Mouse (Mus musculus) gastrocnemius, adult 18-20 months (tissue): Measurements from ENCODE around the gene Hbp1. TPM values are rescaled to one million over a fixed set of nuclear protein-coding genes. Genes with fewer than 3 reads are reported as not detected.

Source experiments
- DNase-seq: peaks from one replicate; pipeline ENCODE4 v3.0.0; 2021; ENCODE audit warnings: low spot score
- long read RNA-seq, 2 experiments: library from polyadenylated mRNA; stranded (forward); transcript quantifications; one replicate each; pipeline ENCODE4 v2.0.0; 2021
- total RNA-seq, 2 experiments: library from RNA; stranded (reverse); gene quantifications; 2 replicates each; pipeline ENCODE4 v1.2.3; 2021

Hbp1 gene
- total RNA-seq, result 10 to 100 TPM; 61.8 to 77.7 TPM
- long read RNA-seq, experiment 1, transcript Hbp1-202 (11 exons, 3,142 nt), result major isoform, 76 of 87 reads
- long read RNA-seq, experiment 1, partial matches to known transcripts, result 6 of 87 reads
- long read RNA-seq, experiment 1, other reads (novel, unspliced or antisense), result 4 of 87 reads
- long read RNA-seq, experiment 2, transcript Hbp1-202 (11 exons, 3,142 nt), result major isoform, 55 of 76 reads
- long read RNA-seq, experiment 2, partial matches to known transcripts, result 13 of 76 reads
- long read RNA-seq, experiment 2, other reads (novel, unspliced or antisense), result 6 of 76 reads

- DNase-seq, result peak; percentile 100
These were observed at the start of gene Hbp1 for GRCm38 (mm10) chr12:31949759-31950658. TSS of gene Hbp1 (minus strand) at chr12:31950535.

GRCm38 (mm10) chr12:31998706-31999105 lies 48.4 kb upstream of the Hbp1 start:
- DNase-seq, result no peak

- no peak for DNase-seq
These were observed 47.1 kb upstream of the Hbp1 start for GRCm38 (mm10) chr12:31997328-31997878.

- no peak for DNase-seq
These were observed 46.5 kb upstream of the Hbp1 start for GRCm38 (mm10) chr12:31996877-31997276.

GRCm38 (mm10) chr12:31990575-31990974 lies 40.2 kb upstream of the Hbp1 start:
- DNase-seq, result no peak

GRCm38 (mm10) chr12:31989726-31990125 lies 39.4 kb upstream of the Hbp1 start:
- DNase-seq, result no peak

GRCm38 (mm10) chr12:31986463-31986862 lies 36.1 kb upstream of the Hbp1 start:
- no peak for DNase-seq

GRCm38 (mm10) chr12:31985738-31986137 lies 35.4 kb upstream of the Hbp1 start:
- DNase-seq, result no peak

GRCm38 (mm10) chr12:31984664-31985063 lies 34.3 kb upstream of the Hbp1 start:
- no peak for DNase-seq

GRCm38 (mm10) chr12:31984206-31984605 lies 33.9 kb upstream of the Hbp1 start:
- DNase-seq, result no peak

- no peak for DNase-seq
These were observed 33.4 kb upstream of the Hbp1 start for GRCm38 (mm10) chr12:31983769-31984168.

GRCm38 (mm10) chr12:31983238-31983637 lies 32.9 kb upstream of the Hbp1 start:
- no peak for DNase-seq

- no peak for DNase-seq
These were observed 27.4 kb upstream of the Hbp1 start for GRCm38 (mm10) chr12:31977613-31978195.

- DNase-seq, result no peak
These were observed 26.2 kb upstream of the Hbp1 start for GRCm38 (mm10) chr12:31976544-31976943.

- DNase-seq, result peak; percentile 29
These were observed 23.3 kb upstream of the Hbp1 start for GRCm38 (mm10) chr12:31973473-31974172.

GRCm38 (mm10) chr12:31971547-31971946 lies 21.2 kb upstream of the Hbp1 start:
- DNase-seq, result no peak

GRCm38 (mm10) chr12:31969111-31969510 lies 18.8 kb upstream of the Hbp1 start:
- DNase-seq, result no peak

GRCm38 (mm10) chr12:31967536-31967935 lies 17.2 kb upstream of the Hbp1 start:
- peak; percentile 56 for DNase-seq

GRCm38 (mm10) chr12:31966405-31966804 lies 16.1 kb upstream of the Hbp1 start:
- DNase-seq, result no peak

GRCm38 (mm10) chr12:31965517-31966212 lies 15.3 kb upstream of the Hbp1 start:
- no peak for DNase-seq

- DNase-seq, result no peak
These were observed 13.7 kb upstream of the Hbp1 start for GRCm38 (mm10) chr12:31964074-31964473.
